Mouse (Mus musculus): ENCODE measurements around the gene Ajap1.

DNA sequence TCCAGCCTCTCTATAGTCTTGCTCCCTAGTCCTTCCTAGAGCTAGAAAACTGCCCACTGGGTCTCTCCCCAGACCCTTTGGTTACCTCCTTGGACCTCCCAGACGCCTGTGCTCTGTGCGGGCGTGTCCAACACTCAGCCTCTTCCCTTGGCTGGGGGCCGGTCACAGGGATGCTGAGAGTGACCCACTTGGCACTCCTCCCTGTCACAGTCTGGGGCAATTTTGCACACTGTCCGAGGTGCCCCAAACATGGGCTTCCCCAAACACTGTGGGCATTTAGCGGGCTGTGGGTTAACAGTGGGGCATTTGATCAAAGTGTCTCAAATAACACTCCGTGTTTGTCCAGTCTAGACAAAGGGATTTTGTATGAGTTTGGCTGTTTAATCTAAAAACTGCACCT, 29.1 kb downstream of the Ajap1 start:
- TF ChIP-seq POLR2A (IDR thresholded peaks at IDR 0.05; ENCODE audit: borderline replicate concordance, insufficient read depth, low read length): no peak
- TF ChIP-seq CTCF (IDR thresholded peaks at IDR 0.05; ENCODE audit: borderline replicate concordance, insufficient read depth, low read depth, low read length): no peak
